Mouse (Mus musculus) left cerebral cortex, postnatal 36 days (tissue): ENCODE results near the gene Gmnn. TPM values are rescaled to one million over a fixed set of nuclear protein-coding genes. Genes with fewer than 3 reads are reported as not detected.
A peak's percentile ranks its signal among the peaks of the same experiment; 100 is the strongest.

Source experiments
- DNase-seq, 2 experiments: peaks; one replicate each; pipeline ENCODE4 v3.0.0; 2021 to 2022; ENCODE audit warnings: low spot score in 2 of 2, mixed read lengths in 1 of 2
- intact Hi-C: fragments of 180-260 bp; cut with DNase I; formaldehyde crosslinking; loops from one replicate; pipeline ENCODE4 v1.15.1; 2025
- total RNA-seq, 2 experiments: library from RNA; stranded (reverse); gene quantifications; 2 replicates each; pipeline ENCODE4 v1.2.3; 2021

Gmnn gene
- total RNA-seq = 1 to 10 TPM; 3.1 to 5.0 TPM

GRCm38 (mm10) chr13:24761403-24762227 is at the start of gene Gmnn:
Gene Gmnn (minus strand): TSS chr13:24761923.
- intact Hi-C loops = no loop called here
- peak; percentile 77 to 84 for DNase-seq

- DNase-seq = no peak
- intact Hi-C loops = no loop called here
Observed at GRCm38 (mm10) chr13:24806079-24806478, 44.4 kb upstream of the Gmnn start.

DNA sequence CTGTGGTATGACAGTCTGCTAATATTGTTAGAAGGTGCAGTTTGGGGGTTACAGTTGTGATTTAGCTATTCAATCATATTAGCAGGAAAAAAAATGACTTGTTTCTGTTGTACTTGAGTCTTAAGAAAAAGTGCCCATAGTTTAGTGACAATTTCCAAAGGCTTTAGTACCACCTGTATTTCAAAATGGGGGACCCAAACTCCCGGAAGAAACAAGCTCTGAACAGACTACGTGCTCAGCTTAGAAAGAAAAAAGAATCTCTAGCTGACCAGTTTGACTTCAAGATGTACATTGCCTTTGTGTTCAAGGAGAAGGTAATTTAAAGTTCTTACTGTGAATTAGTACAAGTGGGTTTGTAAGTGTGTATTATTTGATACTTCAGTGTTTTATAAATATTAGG is 41.5 kb upstream of the Gmnn start:
- intact Hi-C loops = no loop called here
- no peak for DNase-seq

- intact Hi-C loops = no loop called here
- no peak for DNase-seq
Observed at GRCm38 (mm10) chr13:24802131-24802691, 40.5 kb upstream of the Gmnn start.

- intact Hi-C loops = loop anchor here (1.0 kb wide), 1 partner anchor 30 kb away; the partner anchor contains the start of genes Acot13 and Tdp2
- DNase-seq = peak; percentile 53 to 54
Observed at GRCm38 (mm10) chr13:24801308-24801921, 39.7 kb upstream of the Gmnn start, which contains the start of gene BC005537. Gene BC005537 (plus strand): TSS chr13:24801657.

DNA sequence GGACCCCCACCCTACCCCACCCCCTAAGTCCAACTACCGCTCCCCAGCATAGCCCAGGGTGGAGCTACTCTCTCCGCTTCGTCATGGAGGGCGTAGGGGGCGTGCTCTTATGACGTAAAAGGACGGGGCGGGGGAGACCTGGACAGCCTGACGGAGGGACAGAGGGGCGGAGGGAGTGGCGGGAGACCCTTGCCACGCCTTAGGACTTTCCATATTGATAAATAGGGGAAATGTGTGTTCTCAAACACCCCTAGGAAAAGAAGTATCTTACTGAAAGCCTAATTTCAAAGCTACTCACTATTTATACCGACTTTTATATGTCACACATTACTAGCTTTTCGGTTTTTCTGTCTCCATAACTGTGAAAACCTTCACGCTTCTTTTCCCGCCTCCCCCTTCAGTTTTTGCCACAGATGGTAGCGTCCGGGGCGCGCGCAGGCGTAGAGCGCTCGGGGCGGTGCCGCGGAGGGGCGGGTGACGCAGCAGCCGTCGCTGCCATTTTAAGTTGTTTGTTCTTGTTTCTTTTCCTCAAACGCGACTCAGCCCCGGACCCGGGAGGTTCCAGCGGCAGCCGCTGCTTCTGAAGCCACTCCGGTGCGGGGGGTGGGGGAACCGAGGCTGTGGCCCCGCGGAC is 39.1 kb upstream of the Gmnn start:
- intact Hi-C loops = loop anchor here (1.0 kb wide), 1 partner anchor 31 kb away; the partner anchor contains the start of genes Acot13 and Tdp2
- DNase-seq = peak; percentile 93 to 95

GRCm38 (mm10) chr13:24799925-24800673 is 38.4 kb upstream of the Gmnn start:
- DNase-seq = peak; percentile 57 to 58
- intact Hi-C loops = no loop called here

GRCm38 (mm10) chr13:24799378-24799777 is 37.7 kb upstream of the Gmnn start:
- intact Hi-C loops = no loop called here
- DNase-seq = no peak

DNA sequence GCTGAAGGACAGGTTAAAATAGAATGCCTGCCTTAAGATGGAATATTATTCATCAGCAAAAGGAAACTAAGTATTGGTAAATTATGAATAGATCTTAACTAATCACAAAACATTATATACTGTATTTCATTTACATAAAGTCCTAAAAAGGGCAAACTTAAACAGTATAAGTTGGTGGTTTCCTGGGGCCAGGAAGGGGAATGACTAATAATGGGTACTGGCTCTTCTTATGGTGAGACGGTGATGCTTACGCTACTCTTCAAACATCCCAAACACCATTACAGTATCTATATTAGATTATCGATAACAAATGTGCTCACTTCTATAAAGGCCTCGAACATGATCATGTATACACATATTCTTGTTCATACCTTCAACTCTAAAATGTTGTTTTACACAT is 37.0 kb upstream of the Gmnn start:
- intact Hi-C loops = no loop called here
- DNase-seq = no peak

GRCm38 (mm10) chr13:24792411-24793045 is 30.8 kb upstream of the Gmnn start:
- intact Hi-C loops = no loop called here
- DNase-seq = no peak

- no peak for DNase-seq
- intact Hi-C loops = no loop called here
Observed at GRCm38 (mm10) chr13:24791349-24791748, 29.6 kb upstream of the Gmnn start.

- intact Hi-C loops = no loop called here
- no peak for DNase-seq
Observed at GRCm38 (mm10) chr13:24787477-24787876, 25.8 kb upstream of the Gmnn start.

GRCm38 (mm10) chr13:24786014-24786490 is 24.3 kb upstream of the Gmnn start:
- no peak for DNase-seq
- intact Hi-C loops = no loop called here

GRCm38 (mm10) chr13:24781916-24782315 is 20.2 kb upstream of the Gmnn start:
- intact Hi-C loops = no loop called here
- DNase-seq = no peak

DNA sequence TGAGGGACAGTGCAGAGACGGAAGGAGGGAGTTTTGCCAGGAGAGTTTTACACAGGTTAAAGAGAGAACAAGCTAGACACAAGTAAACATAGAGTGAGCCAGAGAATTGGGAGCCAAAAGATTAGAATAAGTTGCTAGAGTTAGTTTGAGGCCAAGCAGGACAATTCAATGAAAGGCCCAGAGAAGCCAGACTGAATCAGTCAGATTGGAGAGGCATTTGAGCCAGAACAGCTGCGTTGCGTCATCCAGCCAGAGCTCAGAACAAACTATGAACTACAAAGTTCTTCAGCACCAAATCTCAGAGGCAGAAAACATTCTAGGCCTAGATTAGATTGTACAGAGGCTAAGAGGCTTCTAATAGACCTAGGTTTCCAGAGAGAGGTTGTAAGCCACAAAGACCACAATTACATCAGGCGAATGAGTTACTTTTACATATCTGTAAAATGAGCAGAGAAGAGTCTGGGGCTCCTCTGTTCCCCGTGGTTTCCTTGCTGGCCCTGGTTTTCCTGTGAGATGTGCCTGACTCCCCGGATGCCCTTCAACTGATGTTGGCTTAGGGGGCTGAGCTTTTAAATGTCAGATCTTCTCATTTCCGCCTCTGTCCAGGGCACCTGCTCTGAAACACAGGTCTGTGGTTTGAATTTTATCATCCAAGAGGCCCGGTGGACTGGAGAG is 17.1 kb upstream of the Gmnn start:
- DNase-seq = no peak
- intact Hi-C loops = loop anchor here (5.0 kb wide), 1 partner anchor 297 kb away; no protein-coding TSS in a partner anchor

- DNase-seq = no peak
- intact Hi-C loops = loop anchor here (5.0 kb wide), 1 partner anchor 296 kb away; no protein-coding TSS in a partner anchor
Observed at GRCm38 (mm10) chr13:24778026-24778425, 16.3 kb upstream of the Gmnn start.

- peak; percentile 20 to 21 for DNase-seq
- intact Hi-C loops = loop anchor here (5.0 kb wide), 1 partner anchor 294 kb away; no protein-coding TSS in a partner anchor
Observed at GRCm38 (mm10) chr13:24776146-24776844, 14.6 kb upstream of the Gmnn start.
